Mouse (Mus musculus): ENCODE measurements around the gene Arhgdig. TPM values are rescaled to one million over a fixed set of nuclear protein-coding genes. Genes with fewer than 3 reads are reported as not detected.
"Not testable (repeated sequence)": the region's sequence is repeated elsewhere in the genome, so short reads cannot be mapped to it uniquely, and the experiment has no call there.

The Arhgdig gene
- total RNA-seq, 2 experiments from 2014 or later = 64.8 to 65.1 TPM

DNA sequence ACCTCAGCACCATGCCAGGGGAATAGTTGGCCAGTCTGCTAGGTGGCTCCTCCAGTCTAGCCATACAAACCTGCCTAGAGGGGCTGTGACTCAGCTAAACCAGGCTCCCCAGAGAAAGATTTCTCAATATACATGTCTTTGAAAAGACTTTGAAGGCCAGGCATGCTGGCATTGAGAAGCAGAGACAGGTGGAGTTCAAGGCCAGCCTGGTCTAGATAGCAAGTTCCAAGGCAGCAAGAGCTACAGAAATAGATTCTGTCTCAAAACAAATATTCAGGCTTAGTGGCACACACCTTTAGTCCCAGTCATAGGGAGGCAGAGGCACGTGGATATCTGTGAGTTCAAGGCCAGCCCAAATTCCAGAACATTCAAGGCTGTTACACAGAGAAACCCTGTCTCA lies 1.2 kb downstream of the Arhgdig start:
- DNase-seq (ENCODE audit: low spot score in 2 of 2) = no peak

- no peak for DNase-seq (ENCODE audit: low spot score in 2 of 2)
Measured at GRCm38 (mm10) chr17:26204766-26205165, 2.8 kb downstream of the Arhgdig start.

DNA sequence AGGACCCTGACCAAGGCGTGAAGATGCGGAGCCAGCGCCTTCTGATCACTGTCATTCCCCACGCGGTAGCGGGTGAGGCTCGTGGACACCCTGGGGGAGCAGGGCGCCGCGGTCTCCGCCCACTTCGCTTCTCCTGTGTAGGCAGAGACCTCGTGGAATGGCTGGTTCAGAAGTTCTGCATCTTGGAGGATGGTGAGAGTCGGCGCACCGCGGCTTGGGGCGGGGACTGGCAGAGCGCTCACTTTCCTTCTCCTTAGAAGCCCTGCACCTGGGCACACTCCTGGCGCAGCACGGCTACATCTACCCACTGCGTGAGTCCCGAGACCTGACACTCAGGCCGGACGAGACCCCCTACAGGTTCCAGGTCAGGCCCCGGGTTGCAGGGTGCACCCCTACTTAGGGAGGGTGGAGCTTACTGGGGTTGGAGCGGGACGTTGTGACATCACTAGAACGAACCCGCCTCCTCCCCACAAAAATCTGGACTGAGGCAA lies 4.2 kb downstream of the Arhgdig start:
- DNase-seq (ENCODE audit: low spot score in 2 of 2) = peak; percentile 44 to 70

DNA sequence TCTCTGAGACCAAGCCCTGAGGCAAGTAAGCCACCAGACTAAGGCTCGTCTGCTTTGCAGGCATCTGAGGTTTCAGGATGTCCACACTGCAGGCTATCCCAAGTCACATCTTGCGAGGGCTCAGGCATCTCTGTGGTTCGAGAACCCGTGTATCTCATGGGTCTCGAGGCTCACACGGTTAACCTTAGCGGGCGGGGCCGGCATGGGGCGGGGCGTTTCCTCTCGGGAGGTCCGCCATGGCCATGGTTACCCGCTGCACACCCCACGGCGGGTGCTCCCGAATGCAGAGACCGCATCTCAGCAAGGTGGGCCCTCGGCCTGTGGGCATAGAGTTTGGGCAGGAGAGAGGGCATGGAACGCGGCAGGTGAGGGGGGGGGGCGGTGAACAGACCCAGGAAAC lies 4.8 kb downstream of the Arhgdig start, which contains the start of gene Rgs11:
Gene Rgs11 (plus strand): TSS at position 215 of the 400 bp plus-strand sequence.
- DNase-seq (ENCODE audit: low spot score in 2 of 2) = peak in 1 of 2 experiments; percentile 32

DNA sequence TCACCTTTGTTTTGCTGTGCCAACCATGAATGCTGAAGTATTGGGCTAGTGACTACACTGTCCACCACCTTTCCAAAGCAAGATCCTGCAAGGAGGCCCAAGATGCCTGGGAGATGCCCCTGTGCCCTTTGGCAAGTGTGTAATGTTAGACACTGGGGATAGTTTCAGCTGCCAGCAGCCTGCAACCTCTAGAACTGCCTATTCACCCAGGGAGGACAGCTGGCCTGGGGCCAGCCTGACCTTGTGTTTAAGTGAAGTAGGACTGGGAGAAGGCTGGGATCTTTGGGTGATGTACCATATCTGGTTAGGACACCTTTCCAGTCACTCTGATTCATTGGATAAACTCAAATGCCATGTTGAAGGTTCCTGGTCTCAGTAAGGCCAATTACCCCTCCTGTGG lies 5.6 kb downstream of the Arhgdig start:
- DNase-seq (ENCODE audit: low spot score in 2 of 2) = no peak

DNA sequence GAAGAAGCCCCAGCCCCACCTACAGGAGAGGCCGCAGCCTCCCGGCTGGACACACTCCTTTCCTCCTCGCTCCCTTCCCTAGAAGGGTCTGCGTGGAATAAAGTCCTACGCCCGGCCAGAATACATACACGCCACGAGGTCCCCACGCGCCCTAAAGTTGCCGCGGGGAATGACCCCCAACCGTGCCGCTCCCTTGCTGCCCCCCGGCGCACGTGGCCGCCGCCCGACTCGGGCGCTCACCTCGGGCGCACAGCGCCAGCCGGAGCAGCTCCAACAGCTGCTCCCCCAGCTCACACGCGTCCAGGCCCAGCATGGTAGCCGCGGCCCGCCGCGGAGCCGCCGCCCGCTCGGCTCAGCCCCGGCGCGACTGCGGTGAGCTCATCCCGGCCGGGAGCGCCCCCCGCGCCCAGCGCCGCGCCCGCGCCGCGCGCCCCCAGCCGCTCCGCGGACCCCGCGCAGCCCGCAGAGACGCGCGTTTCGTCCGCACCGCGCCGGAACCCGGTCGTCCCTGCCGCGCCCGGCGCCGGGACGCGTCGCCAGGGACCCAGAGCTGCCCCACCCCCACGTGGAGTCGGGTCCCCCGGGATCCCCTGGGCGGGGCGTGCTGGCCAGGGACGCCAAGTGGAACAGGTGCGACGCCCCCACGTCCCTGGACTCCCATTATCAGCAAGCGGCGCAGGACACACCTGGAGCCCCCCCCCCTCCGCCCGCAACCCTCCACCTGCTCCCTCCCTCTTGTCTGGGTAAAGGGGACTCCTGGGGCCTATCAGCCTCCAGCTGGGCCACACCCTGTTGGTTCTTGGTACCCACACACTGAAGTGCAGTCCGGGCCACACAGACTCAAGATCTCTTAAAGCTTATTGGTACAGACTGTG lies 6.5 kb downstream of the Arhgdig start:
- peak in 1 of 2 experiments; percentile 30 for DNase-seq (ENCODE audit: low spot score in 2 of 2)

DNA sequence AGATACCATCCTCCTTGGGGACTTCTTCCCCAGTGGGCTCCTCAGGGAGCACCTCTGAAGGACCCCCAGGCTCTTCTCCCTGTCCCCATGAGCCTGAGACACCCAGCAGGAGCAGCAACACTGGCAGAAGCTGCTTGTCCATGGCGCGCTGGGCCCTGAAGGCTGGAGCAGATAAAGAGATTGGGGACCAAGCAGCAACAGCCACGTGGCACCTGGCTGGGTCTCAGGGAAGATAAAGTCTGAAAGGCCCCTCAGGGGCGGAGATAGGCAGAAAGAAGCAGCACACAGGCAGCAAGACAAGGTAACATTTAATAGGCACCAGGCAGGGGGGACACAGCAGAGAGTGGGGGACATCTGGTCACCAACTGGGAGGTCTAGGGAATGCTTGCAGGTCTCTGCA lies 8.7 kb downstream of the Arhgdig start, which contains the start of gene Pdia2:
Gene Pdia2 (minus strand): TSS at position 196 of the 400 bp plus-strand sequence.
- DNase-seq (ENCODE audit: low spot score in 2 of 2) = no peak

DNA sequence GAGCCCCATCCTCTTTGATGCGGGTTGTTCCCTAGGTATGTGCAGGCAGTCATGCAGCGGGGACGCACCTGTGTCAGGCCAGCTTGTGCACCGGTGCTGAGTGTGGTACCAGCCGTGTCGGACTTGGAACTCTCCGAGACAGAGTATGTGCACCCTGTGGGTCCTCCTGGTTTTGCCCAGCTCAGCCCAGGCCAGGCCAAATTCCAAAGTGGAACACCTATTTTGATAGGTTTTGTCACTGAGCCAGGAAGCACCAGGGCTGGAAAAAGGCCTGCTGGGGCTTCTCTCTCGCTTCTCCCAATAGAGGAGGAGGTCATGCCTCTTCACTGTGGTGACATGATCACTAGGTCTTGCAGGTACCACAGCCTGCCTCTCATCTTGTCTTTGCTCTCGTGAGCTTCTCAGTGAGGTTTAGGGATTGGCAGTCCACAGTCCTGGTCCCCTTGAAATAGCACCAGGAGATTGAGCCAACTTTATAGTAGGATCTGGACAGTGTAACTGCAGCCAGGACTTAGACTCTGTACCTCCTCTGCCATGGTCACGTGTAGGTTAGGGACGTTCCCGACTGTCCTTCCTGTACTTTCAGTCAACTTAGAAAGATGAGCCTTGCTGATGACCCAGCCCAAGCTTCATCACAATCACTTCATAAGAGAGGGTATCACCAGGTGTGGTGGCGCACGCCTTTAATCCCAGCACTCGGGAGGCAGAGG lies 14.9 kb downstream of the Arhgdig start:
- no peak for DNase-seq (ENCODE audit: low spot score in 2 of 2)

DNA sequence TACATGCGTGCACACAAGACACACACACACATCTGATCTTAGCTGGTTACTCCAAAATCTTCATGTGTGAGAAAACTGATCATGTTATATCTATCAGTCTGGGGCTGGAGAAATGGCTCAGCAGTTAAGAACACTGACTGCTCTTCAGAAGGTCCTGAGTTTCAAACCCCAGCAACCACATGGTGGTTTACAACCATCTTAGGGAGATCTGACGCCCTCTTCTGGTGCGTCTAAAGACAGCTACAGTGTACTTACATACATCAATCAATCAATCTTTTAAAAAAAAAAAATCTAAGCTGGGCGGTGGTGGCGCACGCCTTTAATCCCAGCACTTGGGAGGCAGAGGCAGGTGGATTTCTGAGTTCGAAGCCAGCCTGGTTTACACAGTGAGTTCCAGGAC lies 16.1 kb downstream of the Arhgdig start:
- DNase-seq (ENCODE audit: low spot score in 2 of 2) = not testable (repeated sequence)

GRCm38 (mm10) chr17:26188091-26188805 lies 19.3 kb downstream of the Arhgdig start:
- DNase-seq (ENCODE audit: low spot score in 2 of 2) = no peak

- no peak for DNase-seq (ENCODE audit: low spot score in 2 of 2)
Measured at GRCm38 (mm10) chr17:26187592-26187991, 20.0 kb downstream of the Arhgdig start.

DNA sequence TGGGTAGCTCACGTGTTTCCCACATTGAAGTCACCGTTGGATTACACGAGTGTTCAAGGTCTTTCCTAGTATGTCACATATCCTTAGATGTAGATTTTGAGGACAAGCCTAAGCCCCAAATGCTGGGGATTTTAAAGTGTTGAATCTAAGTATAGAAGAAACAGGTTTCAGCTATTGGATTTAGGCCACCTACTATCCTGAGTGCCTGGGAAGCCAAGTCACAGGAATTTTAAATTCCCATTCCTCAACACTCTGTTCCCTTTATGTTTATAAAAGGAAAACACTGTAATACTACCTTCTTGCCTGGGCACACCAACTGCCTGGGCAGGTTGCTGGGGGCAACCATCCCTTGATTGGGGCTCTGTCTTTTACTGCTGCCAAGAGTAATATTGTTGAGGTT lies 26.4 kb downstream of the Arhgdig start:
- DNase-seq (ENCODE audit: low spot score in 2 of 2) = no peak

- no peak for DNase-seq (ENCODE audit: low spot score in 2 of 2)
Measured at GRCm38 (mm10) chr17:26178611-26179010, 29.0 kb downstream of the Arhgdig start.

GRCm38 (mm10) chr17:26175248-26175647 lies 32.3 kb downstream of the Arhgdig start:
- DNase-seq (ENCODE audit: low spot score in 2 of 2) = not testable (repeated sequence)

DNA sequence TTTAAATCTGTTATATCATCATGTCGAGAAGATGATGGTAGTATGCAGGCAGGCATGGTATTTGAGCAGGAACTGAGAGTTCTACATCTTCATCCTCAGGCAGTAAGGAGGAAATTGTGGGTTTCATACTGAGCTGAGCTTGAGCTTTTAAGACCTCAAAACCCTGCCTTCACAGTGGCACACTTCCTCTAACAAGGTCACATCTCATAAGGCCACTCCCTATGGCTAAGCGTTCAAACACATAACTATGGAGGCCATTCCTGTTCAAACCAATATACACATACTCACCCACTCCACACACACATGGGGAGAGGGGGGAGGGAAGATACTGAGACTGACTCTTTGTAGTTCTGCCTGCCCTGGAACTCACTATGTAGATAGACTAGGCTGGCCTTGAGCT lies 39.5 kb downstream of the Arhgdig start:
- no peak for DNase-seq (ENCODE audit: low spot score in 2 of 2)

DNA sequence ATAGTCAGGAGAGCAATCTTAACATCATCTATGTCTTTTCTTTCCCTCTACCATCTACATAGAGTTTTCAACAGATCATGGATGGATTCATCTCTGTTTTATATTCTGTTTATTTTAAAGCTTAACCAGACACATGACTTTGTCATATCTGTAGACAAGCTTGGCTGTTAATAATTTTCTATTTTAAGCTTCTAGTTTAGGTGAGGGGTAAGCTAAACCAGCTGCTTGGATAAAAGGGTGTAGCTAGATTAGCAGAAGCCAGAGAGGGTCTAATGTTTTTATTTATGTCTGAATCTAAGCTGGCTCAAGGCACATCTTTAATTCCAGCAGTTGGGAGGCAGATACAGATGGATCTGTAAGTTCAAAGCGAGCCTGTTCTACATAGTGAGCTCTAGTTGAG lies 44.9 kb downstream of the Arhgdig start:
- no peak for DNase-seq (ENCODE audit: low spot score in 2 of 2)

GRCm38 (mm10) chr17:26151886-26152630 lies 55.5 kb downstream of the Arhgdig start:
- no peak for DNase-seq (ENCODE audit: low spot score in 2 of 2)

Measured in layer of hippocampus, adult 18-20 months (tissue).